Mouse (Mus musculus): Measurements from ENCODE around the gene B3gnt9. TPM values are rescaled to one million over a fixed set of nuclear protein-coding genes. Genes with fewer than 3 reads are reported as not detected.
"Not testable (repeated sequence)": the region's sequence is repeated elsewhere in the genome, so short reads cannot be mapped to it uniquely, and the experiment has no call there.

Gene B3gnt9
- polyA plus RNA-seq, 1 experiment from 2014 or later: 2.4 TPM

DNA sequence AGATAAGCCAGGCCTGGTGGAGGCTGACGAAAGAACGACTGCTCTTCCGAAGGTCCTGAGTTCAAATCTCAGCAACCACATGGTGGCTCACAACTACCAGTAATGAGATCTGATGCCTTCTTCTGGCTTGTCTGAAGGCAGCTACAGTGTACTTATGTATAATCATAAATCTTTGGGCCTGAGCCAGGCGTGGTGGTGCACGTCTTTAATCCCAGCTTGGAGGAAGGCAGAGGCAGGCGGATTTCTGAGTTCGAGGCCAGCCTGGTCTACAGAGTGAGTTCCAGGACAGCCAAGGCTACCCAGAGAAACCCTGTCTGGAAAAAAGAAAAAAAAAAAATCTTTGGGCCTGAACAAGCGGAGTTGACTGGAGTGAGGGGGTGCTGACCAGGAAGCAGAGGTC is 36.4 kb upstream of the B3gnt9 start:
- Histone ChIP-seq H3K4me1 (peaks cover 39% of the 10 kb centered on the region), H3K27me3 (ENCODE audit: low read depth, poor library complexity, severe bottlenecking) (peaks cover 34% of the 10 kb centered on the region), H3K4me3 (peak overlapping the region; percentile 63; the same call in 1 of the 2 replicates)
- H3K36me3 ChIP-seq; H3K27ac ChIP-seq (replicated peaks); H3K9me3 ChIP-seq (replicated peaks); DNase-seq (ENCODE audit: low spot score): not testable (repeated sequence)
- 91% methylated on average over 8 of the region's 8 CpGs for WGBS

DNA sequence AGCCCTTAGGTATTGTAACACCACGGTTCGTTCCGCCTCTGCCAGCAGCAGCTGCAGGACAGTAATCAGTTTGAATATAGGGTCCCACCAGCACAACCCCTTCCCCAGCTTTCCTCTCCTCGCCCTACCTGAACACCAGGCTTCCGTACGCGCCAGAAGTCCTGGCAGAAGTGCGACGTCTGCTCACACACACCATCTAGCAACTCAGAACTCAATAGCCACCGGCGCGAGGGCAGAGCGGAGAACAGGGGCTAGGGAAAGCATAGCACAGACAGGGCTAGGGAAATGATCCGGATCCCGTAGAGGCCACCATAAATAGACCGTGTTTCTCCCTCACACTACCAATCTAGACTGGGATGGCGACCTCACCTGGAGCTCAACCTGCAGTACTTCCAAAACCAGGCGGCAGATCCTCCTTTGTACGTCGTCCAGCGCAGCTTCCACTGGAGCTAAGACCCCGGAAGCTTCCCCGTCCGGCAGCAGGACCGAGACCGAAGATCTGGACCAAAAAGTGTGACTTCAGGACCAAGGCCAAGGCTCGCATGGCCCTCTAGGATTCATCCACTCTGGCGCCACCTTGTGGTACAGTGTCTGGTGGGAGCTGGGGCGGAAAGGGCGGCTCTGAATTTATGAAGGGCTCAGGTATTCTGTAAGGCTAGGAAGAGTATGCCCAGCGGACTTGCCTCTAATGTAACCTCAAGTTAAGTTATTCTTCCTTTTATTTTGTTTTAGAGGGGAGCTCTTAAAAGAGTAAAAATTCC is 35.8 kb upstream of the B3gnt9 start:
- 0 out of 2 replicates have a peak overlapping the region, but pooled peaks have one; percentile 50 for H3K27ac ChIP-seq (replicated peaks)
- peaks cover 42% of the 10 kb centered on the region for H3K4me1 ChIP-seq
- peaks cover 34% of the 10 kb centered on the region for H3K27me3 ChIP-seq (ENCODE audit: low read depth, poor library complexity, severe bottlenecking)
- H3K4me3 ChIP-seq: peak overlapping the region; percentile 63
- peak; percentile 90 for DNase-seq (ENCODE audit: low spot score)
- H3K9me3 ChIP-seq (replicated peaks): no peaks in the 10 kb centered on the region
- 5% methylated on average over 31 of the region's 31 CpGs for WGBS
- H3K36me3 ChIP-seq: peaks cover 1% of the 10 kb centered on the region; the same call in 1 of the 2 replicates

- H3K9me3 ChIP-seq (replicated peaks): no peaks in the 10 kb centered on the region
- peak within 1 kb of the TSS; percentile 63 for H3K4me3 ChIP-seq
- peaks cover 9% of the 10 kb centered on the region for H3K36me3 ChIP-seq
- H3K27me3 ChIP-seq (ENCODE audit: low read depth, poor library complexity, severe bottlenecking): peaks cover 42% of the 10 kb centered on the region
- H3K27ac ChIP-seq (replicated peaks): peak within 1 kb of the TSS; percentile 95
- DNase-seq (ENCODE audit: low spot score): peak; percentile 74
- WGBS: 3% methylated on average over 43 of the region's 43 CpGs
- peaks cover 47% of the 10 kb centered on the region for H3K4me1 ChIP-seq
These were observed 35.0 kb upstream of the B3gnt9 start, which contains the start of gene 4931428F04Rik for GRCm38 (mm10) chr8:105289805-105290460. Gene 4931428F04Rik, minus strand, starts transcription at chr8:105289864.

GRCm38 (mm10) chr8:105288958-105289732 is 34.2 kb upstream of the B3gnt9 start:
- Histone ChIP-seq H3K4me1 (peaks cover 47% of the 10 kb centered on the region), H3K9me3 (replicated peaks) (no peaks in the 10 kb centered on the region), H3K36me3 (peaks cover 15% of the 10 kb centered on the region), H3K27me3 (ENCODE audit: low read depth, poor library complexity, severe bottlenecking) (peaks cover 49% of the 10 kb centered on the region), H3K27ac (replicated peaks) (peak overlapping the region; percentile 95), H3K4me3 (peak overlapping the region; percentile 63)
- under 1% methylated on average over 53 of the region's 53 CpGs for WGBS
- peak; percentile 95 for DNase-seq (ENCODE audit: low spot score)

- 85% methylated on average over 5 of the region's 5 CpGs for WGBS
- Histone ChIP-seq H3K4me1 (peaks cover 49% of the 10 kb centered on the region), H3K27me3 (ENCODE audit: low read depth, poor library complexity, severe bottlenecking) (peaks cover 54% of the 10 kb centered on the region), H3K4me3 (peak overlapping the region; percentile 63), H3K36me3 (peaks cover 21% of the 10 kb centered on the region), H3K9me3 (replicated peaks) (no peaks in the 10 kb centered on the region), H3K27ac (replicated peaks) (no peak overlapping the region)
- no peak for DNase-seq (ENCODE audit: low spot score)
These were observed 33.3 kb upstream of the B3gnt9 start for GRCm38 (mm10) chr8:105288231-105288630.

DNA sequence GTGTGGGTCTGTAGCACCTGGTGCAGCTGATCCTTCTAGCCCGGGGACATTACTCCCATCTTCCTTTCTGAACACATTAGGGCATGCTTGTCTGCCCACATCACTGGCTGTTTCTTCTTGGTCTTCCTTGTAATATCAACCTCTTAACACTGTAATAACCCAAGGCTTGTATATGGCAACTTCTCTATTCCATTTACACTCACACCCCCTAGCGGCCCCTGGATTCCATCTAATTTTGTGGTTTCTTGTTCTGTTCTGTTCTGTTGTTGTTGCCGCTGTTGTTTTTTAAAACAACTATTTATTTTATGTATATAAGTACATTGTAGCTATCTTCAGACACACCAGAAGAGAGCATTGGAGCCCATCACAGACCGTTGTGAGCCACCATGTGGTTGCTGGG is 32.0 kb upstream of the B3gnt9 start:
- H3K27me3 ChIP-seq (ENCODE audit: low read depth, poor library complexity, severe bottlenecking): peaks cover 58% of the 10 kb centered on the region
- WGBS: 84% methylated on average over 4 of the region's 4 CpGs

GRCm38 (mm10) chr8:105285514-105285913 is 30.6 kb upstream of the B3gnt9 start:
- 42% methylated on average over 12 of the region's 12 CpGs for WGBS
- Histone ChIP-seq H3K4me3 (no peak overlapping the region), H3K36me3 (peaks cover 43% of the 10 kb centered on the region), H3K27ac (replicated peaks) (no peak overlapping the region), H3K27me3 (ENCODE audit: low read depth, poor library complexity, severe bottlenecking) (peaks cover 61% of the 10 kb centered on the region), H3K9me3 (replicated peaks) (no peaks in the 10 kb centered on the region), H3K4me1 (peaks cover 47% of the 10 kb centered on the region)
- DNase-seq (ENCODE audit: low spot score): no peak

More for the DNA sequence above, 32.0 kb upstream of the B3gnt9 start:
- H3K27ac ChIP-seq (replicated peaks): no peak overlapping the region
- H3K4me3 ChIP-seq: no peak overlapping the region
- peaks cover 51% of the 10 kb centered on the region for H3K4me1 ChIP-seq
- no peaks in the 10 kb centered on the region for H3K9me3 ChIP-seq (replicated peaks)
- no peak for DNase-seq (ENCODE audit: low spot score)
- peaks cover 35% of the 10 kb centered on the region for H3K36me3 ChIP-seq

DNA sequence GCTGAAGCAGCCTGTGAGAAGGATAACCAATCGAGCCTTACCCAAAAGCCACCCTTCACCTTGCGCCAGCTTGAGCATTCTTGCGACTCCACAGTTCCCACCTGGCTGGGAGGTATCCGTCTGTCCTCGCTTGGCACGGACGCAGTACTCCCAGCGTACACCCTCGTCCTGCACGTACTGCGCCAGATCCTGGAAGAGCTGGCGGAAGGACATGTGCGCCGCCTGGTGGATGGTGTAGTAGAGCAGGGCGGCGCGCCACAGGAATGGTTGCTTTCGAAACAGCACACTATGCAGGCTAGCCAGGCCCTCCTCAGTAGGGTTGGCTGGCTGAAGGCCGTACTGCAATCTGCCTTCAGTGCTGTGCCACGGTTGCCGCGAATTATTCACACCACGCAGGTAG is 28.1 kb upstream of the B3gnt9 start:
- peak; percentile 53 for DNase-seq (ENCODE audit: low spot score)
- Histone ChIP-seq H3K27ac (replicated peaks) (no peak overlapping the region), H3K4me1 (peaks cover 34% of the 10 kb centered on the region), H3K4me3 (no peak overlapping the region), H3K36me3 (peaks cover 52% of the 10 kb centered on the region), H3K9me3 (replicated peaks) (no peaks in the 10 kb centered on the region), H3K27me3 (ENCODE audit: low read depth, poor library complexity, severe bottlenecking) (peaks cover 76% of the 10 kb centered on the region)
- 24% methylated on average over 23 of the region's 23 CpGs for WGBS

DNA sequence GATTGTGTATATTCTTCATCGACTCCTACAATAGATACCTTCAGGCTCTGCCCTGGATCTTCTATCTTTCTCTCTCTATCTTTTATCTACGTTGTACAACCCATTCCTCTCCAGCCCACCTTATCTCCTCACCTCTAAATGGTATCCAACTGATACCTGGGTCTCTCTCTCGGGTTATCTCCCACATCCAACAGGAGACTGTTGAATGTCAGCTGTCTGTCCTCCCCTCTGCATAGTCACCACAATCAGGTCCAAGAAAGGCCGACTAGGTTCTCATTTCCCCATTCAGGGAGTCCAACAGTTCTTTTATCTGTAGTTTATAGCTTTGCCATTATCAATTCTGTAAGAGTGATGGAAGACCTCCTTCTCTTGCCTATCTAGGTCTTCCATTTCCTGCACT is 27.3 kb upstream of the B3gnt9 start:
- peaks cover 52% of the 10 kb centered on the region for H3K36me3 ChIP-seq
- no peaks in the 10 kb centered on the region for H3K9me3 ChIP-seq (replicated peaks)
- peaks cover 84% of the 10 kb centered on the region for H3K27me3 ChIP-seq (ENCODE audit: low read depth, poor library complexity, severe bottlenecking)
- H3K27ac ChIP-seq (replicated peaks): no peak overlapping the region
- H3K4me1 ChIP-seq: peaks cover 28% of the 10 kb centered on the region
- 89% methylated on average over 4 of the region's 4 CpGs for WGBS
- H3K4me3 ChIP-seq: no peak overlapping the region
- no peak for DNase-seq (ENCODE audit: low spot score)

GRCm38 (mm10) chr8:105281821-105282220 is 26.9 kb upstream of the B3gnt9 start:
- Histone ChIP-seq H3K4me3 (no peak overlapping the region), H3K36me3 (peaks cover 52% of the 10 kb centered on the region), H3K9me3 (replicated peaks) (no peaks in the 10 kb centered on the region), H3K27ac (replicated peaks) (no peak overlapping the region), H3K27me3 (ENCODE audit: low read depth, poor library complexity, severe bottlenecking) (peaks cover 88% of the 10 kb centered on the region), H3K4me1 (peaks cover 26% of the 10 kb centered on the region)
- no peak for DNase-seq (ENCODE audit: low spot score)
- 92% methylated on average over 12 of the region's 12 CpGs for WGBS

DNA sequence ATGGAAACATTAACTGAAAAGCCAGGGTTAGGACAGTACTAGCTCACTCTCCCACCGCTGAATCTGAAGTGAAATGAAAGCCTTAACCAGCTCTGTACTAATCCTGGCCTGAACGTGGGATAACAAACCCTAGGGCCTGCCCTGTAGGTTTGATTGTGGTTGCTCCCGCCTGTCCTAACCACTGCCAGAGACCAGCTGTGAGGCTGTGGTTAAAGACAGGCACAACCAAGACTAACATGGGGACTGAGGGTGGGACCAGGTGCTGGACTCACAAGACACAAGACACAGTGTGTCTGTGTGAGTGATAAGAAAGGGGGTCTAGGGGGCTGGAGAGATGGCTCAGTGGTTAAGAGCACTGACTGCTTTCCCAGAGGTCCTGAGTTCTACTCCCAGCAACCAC is 25.6 kb upstream of the B3gnt9 start:
- Histone ChIP-seq H3K27me3 (ENCODE audit: low read depth, poor library complexity, severe bottlenecking) (peaks cover 99% of the 10 kb centered on the region), H3K9me3 (replicated peaks) (no peaks in the 10 kb centered on the region), H3K27ac (replicated peaks) (no peak overlapping the region), H3K4me1 (peaks cover 30% of the 10 kb centered on the region), H3K4me3 (no peak overlapping the region), H3K36me3 (peaks cover 49% of the 10 kb centered on the region)
- DNase-seq (ENCODE audit: low spot score): no peak
- 76% methylated on average over 3 of the region's 3 CpGs for WGBS

GRCm38 (mm10) chr8:105278911-105279334 is 24.0 kb upstream of the B3gnt9 start:
- H3K27ac ChIP-seq (replicated peaks): no peak overlapping the region
- no peaks in the 10 kb centered on the region for H3K9me3 ChIP-seq (replicated peaks)
- DNase-seq (ENCODE audit: low spot score): no peak
- H3K4me3 ChIP-seq: peak overlapping the region; percentile 34
- peaks cover 30% of the 10 kb centered on the region for H3K4me1 ChIP-seq
- 2% methylated on average over 28 of the region's 28 CpGs for WGBS
- peaks cover 100% of the 10 kb centered on the region for H3K27me3 ChIP-seq (ENCODE audit: low read depth, poor library complexity, severe bottlenecking)
- peaks cover 37% of the 10 kb centered on the region for H3K36me3 ChIP-seq

Data from midbrain, embryonic 10.5 days (tissue).